Mouse (Mus musculus) left cerebral cortex, adult 9 months (tissue): Measurements from ENCODE around the gene Rims4.

Experiments
- DNase-seq, 2 experiments: peaks; one replicate each; pipeline ENCODE4 v3.0.0; 2022; ENCODE audit warnings: low spot score in 2 of 2

Rims4 gene

GRCm38 (mm10) chr2:163911826-163912444 is 6.5 kb downstream of the Rims4 start:
- DNase-seq, result no peak

DNA sequence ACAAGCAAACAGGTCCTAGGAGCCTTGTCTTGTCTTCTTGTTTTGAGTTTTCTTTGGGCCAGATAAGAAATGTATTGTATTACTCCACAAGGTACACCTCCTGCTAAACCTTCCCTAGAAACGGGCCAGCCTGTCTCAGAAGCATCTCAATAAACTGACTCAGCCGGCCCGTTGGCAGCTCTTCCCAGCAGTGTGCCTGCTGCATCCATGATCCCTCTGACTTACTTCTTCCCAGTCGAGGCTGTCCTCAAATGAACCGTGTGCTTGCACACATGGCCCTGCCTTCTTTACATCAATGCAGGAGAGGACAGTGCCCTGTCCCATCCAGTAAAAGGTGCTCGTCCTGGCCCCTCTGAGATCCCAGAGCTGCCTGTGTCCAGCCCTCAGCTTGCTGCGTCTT is 8.9 kb downstream of the Rims4 start:
- no peak for DNase-seq

- no peak for DNase-seq
Measured at GRCm38 (mm10) chr2:163907131-163907530, 11.4 kb downstream of the Rims4 start.

DNA sequence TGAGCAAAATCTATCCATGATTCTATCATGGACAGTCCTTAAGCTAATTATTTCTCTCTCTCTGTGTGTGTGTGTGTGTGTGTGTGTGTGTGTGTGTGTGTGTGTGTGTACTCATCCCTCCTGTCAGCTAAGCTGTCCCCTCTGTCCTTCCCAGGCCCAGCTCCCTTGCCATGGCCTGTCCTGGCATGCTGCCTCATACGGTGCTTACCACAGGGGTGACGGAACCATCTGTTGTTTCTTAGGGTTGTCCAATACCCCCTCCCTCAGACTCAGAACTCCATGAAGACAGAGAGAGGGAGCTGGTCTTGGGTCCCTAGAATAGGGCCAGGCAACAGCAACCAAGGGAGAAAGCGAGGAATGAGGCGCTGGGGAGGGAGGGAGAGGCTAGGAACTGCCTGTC is 14.2 kb downstream of the Rims4 start:
- no peak for DNase-seq

GRCm38 (mm10) chr2:163903461-163903860 is 15.0 kb downstream of the Rims4 start:
- no peak for DNase-seq

DNA sequence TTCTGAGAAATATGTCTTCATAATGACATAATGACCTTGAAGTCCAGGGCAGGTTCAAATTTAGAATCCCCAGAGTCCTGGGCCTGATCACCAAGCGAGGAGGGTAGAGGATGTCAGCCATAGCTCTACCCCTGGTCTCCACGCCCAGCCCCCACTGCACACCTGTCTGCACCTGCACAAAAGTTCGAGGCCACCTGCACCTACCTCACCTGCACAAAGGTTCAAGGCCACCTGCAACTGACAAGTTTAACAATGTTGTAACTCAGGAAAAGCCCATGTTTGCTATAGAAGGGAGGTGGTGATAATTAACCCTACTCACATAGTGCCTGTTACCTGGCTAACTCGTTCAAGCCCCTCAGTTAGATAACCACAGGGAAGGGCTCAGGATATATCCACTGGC is 16.0 kb downstream of the Rims4 start:
- DNase-seq, result no peak

DNA sequence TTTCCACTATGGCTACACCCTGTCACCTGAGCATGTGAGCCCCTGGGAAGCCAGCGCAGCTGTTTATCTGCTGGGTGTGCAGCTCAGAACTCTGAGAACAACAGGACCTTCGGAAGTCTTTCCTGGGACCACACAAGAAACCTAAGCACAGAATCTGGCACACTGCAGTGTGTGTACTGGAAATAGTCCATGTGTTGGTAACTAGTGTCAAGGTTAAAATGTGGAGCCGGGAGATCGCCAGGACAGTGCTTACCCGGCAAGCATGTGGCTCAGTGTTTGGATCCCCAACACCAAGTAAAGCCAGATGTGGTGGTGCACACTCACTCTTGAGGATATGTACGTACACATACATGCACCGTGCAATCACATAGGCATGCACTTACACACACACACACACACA is 17.4 kb downstream of the Rims4 start:
- no peak for DNase-seq

GRCm38 (mm10) chr2:163899910-163900411 is 18.5 kb downstream of the Rims4 start:
- DNase-seq, result no peak

DNA sequence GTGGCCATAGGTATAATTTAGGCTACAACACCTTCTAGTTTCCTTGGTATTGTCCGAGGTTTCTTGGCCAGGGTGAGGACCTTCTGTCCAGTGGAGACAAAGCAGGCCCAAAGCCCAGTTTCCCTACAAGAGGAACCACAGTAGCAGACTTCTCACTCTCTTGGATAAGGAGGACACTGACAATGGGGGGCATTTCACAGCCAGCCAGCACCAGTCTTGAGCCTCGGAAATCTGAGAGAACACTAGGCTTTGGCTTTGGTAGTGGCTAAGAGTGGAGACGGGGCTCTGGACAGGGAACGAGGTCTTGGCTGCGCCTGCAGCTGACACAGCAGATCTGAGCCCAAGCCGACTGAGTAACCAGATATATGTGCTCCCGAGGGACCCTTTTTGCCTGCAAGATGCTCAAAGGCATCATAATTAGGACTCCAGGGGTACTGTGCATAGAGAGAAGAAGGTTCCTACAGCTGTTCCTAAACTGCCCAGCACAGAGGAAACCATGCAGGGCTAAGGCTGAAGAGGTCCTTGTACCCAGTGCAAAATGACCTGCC is 20.4 kb downstream of the Rims4 start:
- no peak for DNase-seq

GRCm38 (mm10) chr2:163897026-163897425 is 21.5 kb downstream of the Rims4 start:
- DNase-seq, result no peak

DNA sequence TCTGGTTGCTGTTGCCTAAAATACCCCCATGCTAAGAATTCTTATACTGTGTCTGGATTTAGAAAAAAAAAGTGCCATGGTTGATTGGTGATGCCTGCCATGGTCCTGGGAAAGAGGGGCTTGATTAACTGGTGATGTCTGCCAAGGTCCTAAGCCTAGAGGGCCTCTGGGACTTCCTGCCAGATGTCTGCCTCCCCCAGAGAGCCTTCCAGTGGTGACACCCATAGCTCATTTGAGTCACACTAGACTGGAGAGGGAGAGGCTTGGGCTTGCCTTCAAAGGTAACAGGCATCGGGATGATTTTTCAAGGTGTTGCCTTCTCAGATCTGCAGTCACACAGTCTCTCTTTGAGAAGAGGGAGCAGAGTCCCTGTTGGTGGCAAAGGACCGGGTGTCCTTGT is 23.3 kb downstream of the Rims4 start:
- DNase-seq, result no peak

DNA sequence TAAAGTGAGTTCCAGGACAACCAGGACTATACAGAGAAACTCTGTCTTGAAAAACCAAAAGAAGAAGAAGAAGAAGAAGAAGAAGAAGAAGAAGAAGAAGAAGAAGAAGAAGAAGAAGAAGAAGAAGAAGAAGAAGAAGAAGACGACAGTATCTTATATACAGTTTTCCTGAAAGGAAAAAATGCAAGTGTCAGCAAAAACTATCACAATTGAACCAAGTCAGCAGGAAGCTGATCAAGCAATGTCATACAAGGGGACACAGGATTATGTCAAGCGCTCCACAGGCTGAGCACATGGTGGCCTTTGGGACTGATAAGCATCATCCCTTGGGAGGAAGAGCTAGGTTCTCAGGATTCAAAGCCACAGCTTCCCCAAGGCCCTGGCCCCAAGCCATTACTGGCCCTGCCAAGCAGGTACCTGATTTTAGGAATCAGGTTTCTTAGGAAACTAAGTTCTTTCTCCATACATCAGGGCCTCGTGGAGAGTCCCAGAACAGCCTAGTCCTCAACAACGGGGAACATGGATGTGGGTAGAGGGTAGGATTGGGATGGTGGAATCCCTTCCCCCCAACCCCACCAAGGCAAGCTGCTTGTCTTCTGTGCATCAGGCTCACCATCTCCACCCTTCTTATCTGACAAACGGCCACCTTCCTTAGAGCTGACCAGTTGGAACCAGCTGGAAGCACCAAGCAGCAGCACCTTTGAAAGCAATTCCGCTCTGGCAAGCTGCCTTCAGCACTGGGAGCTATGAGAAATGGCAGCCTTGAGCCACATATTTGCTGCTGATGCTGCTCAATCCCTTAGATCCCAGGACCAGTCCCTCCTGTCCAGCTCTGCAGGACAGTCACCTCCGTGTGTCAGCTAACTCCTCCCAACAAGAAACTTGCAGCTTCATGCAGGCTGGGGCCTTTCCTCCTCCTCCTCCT is 24.8 kb downstream of the Rims4 start:
- DNase-seq, result no peak

- DNase-seq, result no peak
Measured at GRCm38 (mm10) chr2:163891271-163891670, 27.2 kb downstream of the Rims4 start.

GRCm38 (mm10) chr2:163890586-163890985 is 27.9 kb downstream of the Rims4 start:
- no peak for DNase-seq

DNA sequence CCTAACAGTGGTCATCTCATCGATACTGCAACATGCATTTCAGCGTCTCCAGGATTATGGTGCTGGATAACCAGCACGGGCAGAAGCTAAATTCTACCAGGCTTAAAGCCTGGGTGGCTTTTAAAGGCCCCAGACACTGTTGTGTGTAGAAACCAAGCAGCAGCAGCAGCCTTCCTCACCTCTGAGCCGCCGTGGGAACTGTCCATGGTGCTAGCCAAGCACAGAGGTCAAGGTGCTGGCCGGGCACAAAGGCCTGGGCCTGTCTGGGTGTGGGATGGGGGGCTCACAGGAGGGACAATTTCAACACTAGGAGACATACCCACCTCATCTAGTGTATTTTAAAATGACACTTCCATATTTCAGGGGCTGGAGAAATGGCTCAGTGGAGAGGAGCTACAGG is 29.1 kb downstream of the Rims4 start:
- no peak for DNase-seq

- DNase-seq, result peak in 1 of 2 experiments; percentile 40
Measured at GRCm38 (mm10) chr2:163882859-163883652, 35.4 kb downstream of the Rims4 start.

DNA sequence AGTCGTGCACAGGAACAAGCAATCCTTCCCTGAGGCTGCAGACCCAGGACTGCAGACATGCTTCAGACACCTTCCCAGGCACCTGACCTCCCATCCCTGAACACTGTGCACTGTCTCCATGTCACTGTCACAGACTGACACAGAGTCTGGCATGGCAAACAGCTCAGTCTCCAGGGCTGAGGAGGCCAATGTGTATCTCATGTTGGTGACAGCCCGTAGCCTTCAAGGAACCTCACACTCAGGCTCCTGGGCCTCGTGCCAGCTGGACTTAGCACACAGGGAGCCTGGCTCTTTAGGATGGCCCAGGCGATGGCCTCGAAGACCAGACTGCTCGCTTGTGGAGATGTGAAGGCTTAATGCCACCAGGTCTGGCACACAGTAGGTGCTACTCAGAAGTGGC is 37.6 kb downstream of the Rims4 start:
- no peak for DNase-seq

GRCm38 (mm10) chr2:163876830-163877498 is 41.5 kb downstream of the Rims4 start:
- peak in 1 of 2 experiments; percentile 55 for DNase-seq

GRCm38 (mm10) chr2:163875484-163875883 is 43.0 kb downstream of the Rims4 start:
- no peak for DNase-seq

- DNase-seq, result no peak
Measured at GRCm38 (mm10) chr2:163874877-163875276, 43.6 kb downstream of the Rims4 start.

GRCm38 (mm10) chr2:163871906-163872305 is 46.6 kb downstream of the Rims4 start:
- no peak for DNase-seq
